Mouse (Mus musculus): ENCODE measurements around the gene Atp6v1e2. TPM values are rescaled to one million over a fixed set of nuclear protein-coding genes. Genes with fewer than 3 reads are reported as not detected.
A peak's percentile ranks its signal among the peaks of the same experiment; 100 is the strongest.

Gene Atp6v1e2
- polyA plus RNA-seq, 1 experiment from 2014 or later = 0.11 TPM

GRCm38 (mm10) chr17:86937064-86937463, 10.6 kb downstream of the Atp6v1e2 start:
- Histone ChIP-seq H3K9ac (ENCODE audit: low read depth, low read length) (peak overlapping the region; percentile 56; the same call in 1 of the 2 replicates), H3K36me3 (ENCODE audit: control insufficient read depth, insufficient read depth, low read length) (no peaks in the 10 kb centered on the region), H3K4me1 (ENCODE audit: control insufficient read depth, insufficient read depth, low read depth, low read length) (peaks cover 16% of the 10 kb centered on the region), H3K27me3 (replicated peaks; ENCODE audit: control insufficient read depth, insufficient read depth, low read length) (no peaks in the 10 kb centered on the region), H3K4me3 (ENCODE audit: low read length) (no peak overlapping the region; the same call in 1 of the 2 replicates), H3K9me3 (ENCODE audit: control insufficient read depth, low read length) (no peaks in the 10 kb centered on the region), H3K27ac (ENCODE audit: low read depth, low read length) (peak overlapping the region; percentile 58), H3K4me2 (ENCODE audit: low read length) (peak overlapping the region; percentile 87)
- no peak; the same call in 1 of the 2 replicates for ATAC-seq
- 75% methylated on average over 2 of the region's 2 CpGs for WGBS

DNA sequence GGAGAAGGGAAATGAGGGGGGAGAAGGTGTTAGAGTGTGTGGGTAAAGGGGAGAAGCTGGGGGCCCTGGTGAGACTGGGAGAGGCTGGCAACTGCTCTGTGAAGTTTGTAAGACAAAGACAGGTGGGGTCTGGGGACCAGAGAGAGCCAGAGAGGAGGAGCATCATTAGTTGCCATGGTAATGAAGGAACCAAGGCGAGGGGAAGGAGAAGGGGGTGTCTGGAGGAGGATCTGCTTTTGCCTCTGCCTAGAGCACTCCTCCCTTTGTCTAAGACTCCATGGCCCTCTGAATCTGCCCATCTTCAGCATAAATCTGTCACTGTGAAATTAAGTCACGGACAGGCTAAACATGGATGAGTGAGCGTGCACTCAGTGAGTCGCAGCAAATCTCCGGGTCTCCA, 14.8 kb downstream of the Atp6v1e2 start:
- WGBS = 21% methylated on average over 5 of the region's 5 CpGs
- H3K36me3 ChIP-seq (ENCODE audit: control insufficient read depth, insufficient read depth, low read length) = no peaks in the 10 kb centered on the region
- H3K27me3 ChIP-seq (replicated peaks; ENCODE audit: control insufficient read depth, insufficient read depth, low read length) = no peaks in the 10 kb centered on the region
- H3K4me1 ChIP-seq (ENCODE audit: control insufficient read depth, insufficient read depth, low read depth, low read length) = peaks cover 16% of the 10 kb centered on the region
- no peak overlapping the region for H3K9ac ChIP-seq (ENCODE audit: low read depth, low read length)
- H3K9me3 ChIP-seq (ENCODE audit: control insufficient read depth, low read length) = no peaks in the 10 kb centered on the region
- H3K4me3 ChIP-seq (ENCODE audit: low read length) = no peak overlapping the region
- peak overlapping the region; percentile 29 for H3K4me2 ChIP-seq (ENCODE audit: low read length)
- H3K27ac ChIP-seq (ENCODE audit: low read depth, low read length) = peak overlapping the region; percentile 60; the same call in 1 of the 2 replicates
- peak; percentile 75 for ATAC-seq

GRCm38 (mm10) chr17:86929981-86930380, 17.7 kb downstream of the Atp6v1e2 start:
- no peak for ATAC-seq
- Histone ChIP-seq H3K4me1 (ENCODE audit: control insufficient read depth, insufficient read depth, low read depth, low read length) (peaks cover 9% of the 10 kb centered on the region), H3K9ac (ENCODE audit: low read depth, low read length) (no peak overlapping the region), H3K27me3 (replicated peaks; ENCODE audit: control insufficient read depth, insufficient read depth, low read length) (no peaks in the 10 kb centered on the region), H3K4me3 (ENCODE audit: low read length) (no peak overlapping the region), H3K9me3 (ENCODE audit: control insufficient read depth, low read length) (peaks cover 10% of the 10 kb centered on the region), H3K27ac (ENCODE audit: low read depth, low read length) (no peak overlapping the region), H3K36me3 (ENCODE audit: control insufficient read depth, insufficient read depth, low read length) (no peaks in the 10 kb centered on the region), H3K4me2 (ENCODE audit: low read length) (no peak overlapping the region)

DNA sequence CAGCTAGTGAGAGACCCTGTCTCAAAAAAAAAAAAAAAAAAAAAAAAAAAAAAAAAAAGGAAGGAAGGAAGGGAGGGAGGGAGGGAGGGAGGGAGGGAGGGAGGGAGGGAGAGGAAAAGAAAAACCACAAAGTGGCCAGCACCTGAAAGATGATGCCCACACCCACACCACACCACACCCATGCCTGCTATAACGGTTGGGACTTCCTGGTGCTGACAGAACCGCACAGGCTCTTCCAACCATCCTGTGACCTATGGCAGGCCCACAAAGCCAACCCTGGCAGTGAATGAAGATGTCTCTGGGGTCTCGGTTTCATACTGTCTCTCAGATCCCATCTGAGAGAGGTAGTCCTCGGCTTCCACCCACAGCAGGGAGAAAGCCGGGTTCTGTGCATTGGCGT, 18.3 kb downstream of the Atp6v1e2 start:
- Histone ChIP-seq H3K4me2 (ENCODE audit: low read length) (no peak overlapping the region), H3K36me3 (ENCODE audit: control insufficient read depth, insufficient read depth, low read length) (no peaks in the 10 kb centered on the region), H3K27ac (ENCODE audit: low read depth, low read length) (peak overlapping the region; percentile 48; the same call in 1 of the 2 replicates), H3K27me3 (replicated peaks; ENCODE audit: control insufficient read depth, insufficient read depth, low read length) (no peaks in the 10 kb centered on the region), H3K4me3 (ENCODE audit: low read length) (no peak overlapping the region), H3K9ac (ENCODE audit: low read depth, low read length) (no peak overlapping the region), H3K4me1 (ENCODE audit: control insufficient read depth, insufficient read depth, low read depth, low read length) (peaks cover 9% of the 10 kb centered on the region), H3K9me3 (ENCODE audit: control insufficient read depth, low read length) (peaks cover 10% of the 10 kb centered on the region)
- ATAC-seq = no peak
- 89% methylated on average over 6 of the region's 6 CpGs for WGBS

DNA sequence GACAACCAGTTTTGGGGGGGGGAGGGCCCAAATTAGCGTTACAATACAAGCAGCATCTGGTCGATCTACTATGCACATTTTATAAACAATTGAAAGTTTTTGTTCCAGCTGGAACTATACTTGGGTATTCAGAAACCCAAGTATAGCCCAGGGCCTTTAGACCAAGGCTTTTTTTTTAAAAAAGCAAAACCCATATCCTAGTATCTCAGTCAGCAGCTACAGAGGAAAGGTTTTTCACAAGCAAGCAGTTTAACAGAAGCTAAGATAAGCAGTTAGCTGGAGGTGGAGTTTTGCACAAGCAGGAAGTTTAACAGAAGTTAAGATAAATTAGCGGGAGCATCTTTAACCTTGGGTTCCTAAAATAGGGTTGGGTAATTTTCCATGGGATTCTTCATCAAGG, 20.9 kb downstream of the Atp6v1e2 start:
- no peaks in the 10 kb centered on the region for H3K27me3 ChIP-seq (replicated peaks; ENCODE audit: control insufficient read depth, insufficient read depth, low read length)
- H3K36me3 ChIP-seq (ENCODE audit: control insufficient read depth, insufficient read depth, low read length) = no peaks in the 10 kb centered on the region
- 81% methylated on average over 3 of the region's 3 CpGs for WGBS
- no peak overlapping the region for H3K4me3 ChIP-seq (ENCODE audit: low read length)
- H3K9me3 ChIP-seq (ENCODE audit: control insufficient read depth, low read length) = peaks cover 10% of the 10 kb centered on the region
- ATAC-seq = no peak
- H3K4me1 ChIP-seq (ENCODE audit: control insufficient read depth, insufficient read depth, low read depth, low read length) = no peaks in the 10 kb centered on the region; the same call in 1 of the 2 replicates
- H3K27ac ChIP-seq (ENCODE audit: low read depth, low read length) = no peak overlapping the region
- H3K9ac ChIP-seq (ENCODE audit: low read depth, low read length) = no peak overlapping the region
- H3K4me2 ChIP-seq (ENCODE audit: low read length) = no peak overlapping the region

DNA sequence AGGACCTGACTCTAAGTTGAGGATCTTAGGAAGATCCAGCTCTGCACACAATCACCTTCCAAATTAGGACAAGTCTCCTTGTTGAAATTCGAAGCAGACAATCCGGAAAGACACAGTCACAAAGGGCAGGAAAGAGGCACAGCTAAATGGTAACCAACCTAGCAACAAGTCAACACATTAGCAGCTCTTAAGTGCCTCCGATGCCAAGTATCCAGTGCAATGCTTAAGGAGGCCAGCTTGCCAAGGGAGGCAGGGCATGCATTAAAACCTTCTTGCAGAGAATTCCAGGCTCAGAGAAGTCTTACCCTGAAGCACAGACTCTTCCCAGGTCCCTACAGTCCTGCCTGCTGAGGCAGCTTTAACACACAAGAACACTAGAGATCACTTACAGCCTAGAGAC, 23.0 kb downstream of the Atp6v1e2 start:
- Histone ChIP-seq H3K36me3 (ENCODE audit: control insufficient read depth, insufficient read depth, low read length) (no peaks in the 10 kb centered on the region), H3K27me3 (replicated peaks; ENCODE audit: control insufficient read depth, insufficient read depth, low read length) (no peaks in the 10 kb centered on the region), H3K27ac (ENCODE audit: low read depth, low read length) (peak overlapping the region; percentile 76), H3K9ac (ENCODE audit: low read depth, low read length) (no peak overlapping the region), H3K4me3 (ENCODE audit: low read length) (no peak overlapping the region), H3K4me1 (ENCODE audit: control insufficient read depth, insufficient read depth, low read depth, low read length) (no peaks in the 10 kb centered on the region), H3K4me2 (ENCODE audit: low read length) (no peak overlapping the region), H3K9me3 (ENCODE audit: control insufficient read depth, low read length) (peaks cover 10% of the 10 kb centered on the region)
- ATAC-seq = peak; percentile 82
- 70% methylated on average over 3 of the region's 3 CpGs for WGBS

GRCm38 (mm10) chr17:86919729-86920128, 28.0 kb downstream of the Atp6v1e2 start:
- H3K4me2 ChIP-seq (ENCODE audit: low read length) = no peak overlapping the region
- ATAC-seq = no peak
- H3K4me1 ChIP-seq (ENCODE audit: control insufficient read depth, insufficient read depth, low read depth, low read length) = no peaks in the 10 kb centered on the region
- H3K9ac ChIP-seq (ENCODE audit: low read depth, low read length) = no peak overlapping the region
- H3K9me3 ChIP-seq (ENCODE audit: control insufficient read depth, low read length) = no peaks in the 10 kb centered on the region
- no peaks in the 10 kb centered on the region for H3K36me3 ChIP-seq (ENCODE audit: control insufficient read depth, insufficient read depth, low read length)
- H3K27ac ChIP-seq (ENCODE audit: low read depth, low read length) = no peak overlapping the region
- no peaks in the 10 kb centered on the region for H3K27me3 ChIP-seq (replicated peaks; ENCODE audit: control insufficient read depth, insufficient read depth, low read length)
- no peak overlapping the region for H3K4me3 ChIP-seq (ENCODE audit: low read length)
- WGBS = 83% methylated on average over 11 of the region's 11 CpGs

GRCm38 (mm10) chr17:86918786-86919185, 28.9 kb downstream of the Atp6v1e2 start:
- Histone ChIP-seq H3K9me3 (ENCODE audit: control insufficient read depth, low read length) (no peaks in the 10 kb centered on the region), H3K4me2 (ENCODE audit: low read length) (no peak overlapping the region), H3K9ac (ENCODE audit: low read depth, low read length) (no peak overlapping the region), H3K4me1 (ENCODE audit: control insufficient read depth, insufficient read depth, low read depth, low read length) (no peaks in the 10 kb centered on the region), H3K27ac (ENCODE audit: low read depth, low read length) (no peak overlapping the region), H3K27me3 (replicated peaks; ENCODE audit: control insufficient read depth, insufficient read depth, low read length) (no peaks in the 10 kb centered on the region), H3K36me3 (ENCODE audit: control insufficient read depth, insufficient read depth, low read length) (no peaks in the 10 kb centered on the region), H3K4me3 (ENCODE audit: low read length) (no peak overlapping the region)
- WGBS = 80% methylated on average over 6 of the region's 6 CpGs
- no peak for ATAC-seq

DNA sequence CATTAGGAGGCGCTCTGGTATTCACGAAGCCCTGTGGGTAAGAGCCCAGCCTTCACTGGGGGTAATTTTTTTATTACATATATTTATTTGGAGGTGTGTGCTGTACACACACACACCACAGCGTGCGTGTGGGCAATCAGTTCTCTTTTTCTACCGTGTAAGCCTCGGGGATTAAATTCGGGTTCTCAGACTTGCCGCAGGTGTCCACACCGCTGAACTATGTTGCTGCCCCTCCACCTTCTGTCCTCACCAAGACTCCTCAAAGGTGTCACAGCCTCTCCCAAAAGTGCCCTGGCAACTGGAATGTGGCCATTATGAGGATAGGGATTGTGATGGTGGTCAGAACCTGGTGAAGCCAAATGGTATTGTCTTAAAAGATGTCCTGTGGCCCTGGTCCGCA, 30.6 kb downstream of the Atp6v1e2 start, which contains the start of gene Tmem247:
Gene Tmem247 (plus strand): TSS at position 301 of the 400 bp plus-strand sequence.
- H3K4me1 ChIP-seq (ENCODE audit: control insufficient read depth, insufficient read depth, low read depth, low read length) = no peaks in the 10 kb centered on the region
- ATAC-seq = no peak
- no peak within 1 kb of the TSS for H3K27ac ChIP-seq (ENCODE audit: low read depth, low read length)
- no peaks in the 10 kb centered on the region for H3K36me3 ChIP-seq (ENCODE audit: control insufficient read depth, insufficient read depth, low read length)
- no peaks in the 10 kb centered on the region for H3K27me3 ChIP-seq (replicated peaks; ENCODE audit: control insufficient read depth, insufficient read depth, low read length)
- H3K4me3 ChIP-seq (ENCODE audit: low read length) = no peak within 1 kb of the TSS
- no peaks in the 10 kb centered on the region for H3K9me3 ChIP-seq (ENCODE audit: control insufficient read depth, low read length)
- WGBS = 93% methylated on average over 10 of the region's 10 CpGs
- H3K4me2 ChIP-seq (ENCODE audit: low read length) = no peak within 1 kb of the TSS
- no peak within 1 kb of the TSS for H3K9ac ChIP-seq (ENCODE audit: low read depth, low read length)

DNA sequence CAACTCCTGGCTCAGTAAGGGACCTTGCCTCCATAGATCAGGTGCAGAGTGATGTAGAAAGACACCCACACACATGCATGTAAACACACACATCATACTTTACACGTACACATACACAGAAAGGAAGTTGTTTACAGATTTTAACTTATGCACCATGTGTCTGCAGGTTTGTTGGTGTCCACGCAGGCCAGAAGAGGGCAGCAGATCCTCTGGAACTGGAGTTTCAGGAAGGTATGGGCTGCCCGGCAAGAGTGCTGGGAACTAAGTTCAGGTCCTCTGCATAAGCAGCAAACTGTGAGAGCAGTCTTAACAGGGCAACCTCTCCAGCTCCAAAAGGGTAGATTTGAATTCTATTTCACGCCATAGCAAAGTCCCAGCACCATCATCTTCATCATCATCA, 32.2 kb downstream of the Atp6v1e2 start:
- Histone ChIP-seq H3K27me3 (replicated peaks; ENCODE audit: control insufficient read depth, insufficient read depth, low read length) (no peaks in the 10 kb centered on the region), H3K9ac (ENCODE audit: low read depth, low read length) (no peak overlapping the region), H3K36me3 (ENCODE audit: control insufficient read depth, insufficient read depth, low read length) (no peaks in the 10 kb centered on the region), H3K4me1 (ENCODE audit: control insufficient read depth, insufficient read depth, low read depth, low read length) (no peaks in the 10 kb centered on the region), H3K9me3 (ENCODE audit: control insufficient read depth, low read length) (no peaks in the 10 kb centered on the region), H3K4me3 (ENCODE audit: low read length) (no peak overlapping the region), H3K27ac (ENCODE audit: low read depth, low read length) (no peak overlapping the region), H3K4me2 (ENCODE audit: low read length) (no peak overlapping the region)
- ATAC-seq = no peak
- 86% methylated on average over 4 of the region's 4 CpGs for WGBS

Measured in hindbrain, embryonic 16.5 days (tissue).